Mouse (Mus musculus): ENCODE data around the gene S1pr5. TPM values are rescaled to one million over a fixed set of nuclear protein-coding genes. Genes with fewer than 3 reads are reported as not detected.

Gene S1pr5
- polyA plus RNA-seq, 1 experiment from 2014 or later: 0.07 TPM

- Histone ChIP-seq H3K9ac (peak overlapping the region; percentile 73), H3K9me3 (peaks cover 5% of the 10 kb centered on the region; the same call in 1 of the 2 replicates), H3K27me3 (replicated peaks) (peaks cover 84% of the 10 kb centered on the region), H3K27ac (replicated peaks) (no peak overlapping the region), H3K4me1 (peaks cover 32% of the 10 kb centered on the region), H3K4me3 (peak overlapping the region; percentile 57), H3K4me2 (peak overlapping the region; percentile 82), H3K36me3 (no peaks in the 10 kb centered on the region)
- ATAC-seq (ENCODE audit: extremely low read depth, insufficient number of reproducible peaks, low FRiP score, low TSS enrichment): no peak
- 1% methylated on average over 16 of the region's 16 CpGs for WGBS
These were observed 3.1 kb downstream of the S1pr5 start for GRCm38 (mm10) chr9:21245113-21245487.

GRCm38 (mm10) chr9:21244428-21245112 lies 3.7 kb downstream of the S1pr5 start:
- Histone ChIP-seq H3K9ac (peak overlapping the region; percentile 73), H3K9me3 (peaks cover 5% of the 10 kb centered on the region; the same call in 1 of the 2 replicates), H3K4me2 (peak overlapping the region; percentile 82), H3K4me3 (peak overlapping the region; percentile 57), H3K36me3 (no peaks in the 10 kb centered on the region), H3K27ac (replicated peaks) (no peak overlapping the region), H3K4me1 (peaks cover 29% of the 10 kb centered on the region), H3K27me3 (replicated peaks) (peaks cover 79% of the 10 kb centered on the region)
- peak; percentile 42; the same call in 1 of the 2 replicates for ATAC-seq (ENCODE audit: extremely low read depth, insufficient number of reproducible peaks, low FRiP score, low TSS enrichment)
- under 1% methylated on average over 72 of the region's 72 CpGs for WGBS

GRCm38 (mm10) chr9:21243826-21244427 lies 4.3 kb downstream of the S1pr5 start:
- peak overlapping the region; percentile 57 for H3K4me3 ChIP-seq
- H3K9ac ChIP-seq: peak overlapping the region; percentile 73
- H3K9me3 ChIP-seq: peaks cover 5% of the 10 kb centered on the region; the same call in 1 of the 2 replicates
- no peaks in the 10 kb centered on the region for H3K36me3 ChIP-seq
- H3K27me3 ChIP-seq (replicated peaks): peaks cover 73% of the 10 kb centered on the region
- ATAC-seq (ENCODE audit: extremely low read depth, insufficient number of reproducible peaks, low FRiP score, low TSS enrichment): no peak
- H3K4me1 ChIP-seq: peaks cover 32% of the 10 kb centered on the region
- WGBS: 6% methylated on average over 42 of the region's 42 CpGs
- peak overlapping the region; percentile 82 for H3K4me2 ChIP-seq
- no peak overlapping the region for H3K27ac ChIP-seq (replicated peaks)

GRCm38 (mm10) chr9:21241343-21241742 lies 6.9 kb downstream of the S1pr5 start:
- Histone ChIP-seq H3K36me3 (peaks cover 7% of the 10 kb centered on the region; the same call in 1 of the 2 replicates), H3K4me1 (peaks cover 39% of the 10 kb centered on the region), H3K4me3 (no peak overlapping the region), H3K9me3 (peaks cover 5% of the 10 kb centered on the region; the same call in 1 of the 2 replicates), H3K9ac (no peak overlapping the region), H3K27ac (replicated peaks) (no peak overlapping the region), H3K27me3 (replicated peaks) (peaks cover 47% of the 10 kb centered on the region), H3K4me2 (no peak overlapping the region)
- WGBS: 8% methylated on average over 11 of the region's 11 CpGs
- ATAC-seq (ENCODE audit: extremely low read depth, insufficient number of reproducible peaks, low FRiP score, low TSS enrichment): no peak

GRCm38 (mm10) chr9:21239465-21239848 lies 8.8 kb downstream of the S1pr5 start:
- peaks cover 38% of the 10 kb centered on the region for H3K4me1 ChIP-seq
- H3K9me3 ChIP-seq: peaks cover 5% of the 10 kb centered on the region; the same call in 1 of the 2 replicates
- peak overlapping the region; percentile 79 for H3K4me2 ChIP-seq
- no peak for ATAC-seq (ENCODE audit: extremely low read depth, insufficient number of reproducible peaks, low FRiP score, low TSS enrichment)
- 33% methylated on average over 4 of the region's 4 CpGs for WGBS
- H3K4me3 ChIP-seq: peak overlapping the region; percentile 81
- H3K27ac ChIP-seq (replicated peaks): peak overlapping the region; percentile 95
- H3K36me3 ChIP-seq: peaks cover 26% of the 10 kb centered on the region
- peak overlapping the region; percentile 95 for H3K9ac ChIP-seq
- H3K27me3 ChIP-seq (replicated peaks): peaks cover 28% of the 10 kb centered on the region

- under 1% methylated on average over 85 of the region's 90 CpGs for WGBS
- Histone ChIP-seq H3K9me3 (peaks cover 5% of the 10 kb centered on the region; the same call in 1 of the 2 replicates), H3K4me1 (peaks cover 33% of the 10 kb centered on the region), H3K27me3 (replicated peaks) (peaks cover 22% of the 10 kb centered on the region), H3K27ac (replicated peaks) (peak within 1 kb of the TSS; percentile 95), H3K9ac (peak within 1 kb of the TSS; percentile 95), H3K4me3 (peak within 1 kb of the TSS; percentile 81), H3K4me2 (peak within 1 kb of the TSS; percentile 79), H3K36me3 (peaks cover 31% of the 10 kb centered on the region)
- ATAC-seq (ENCODE audit: extremely low read depth, insufficient number of reproducible peaks, low FRiP score, low TSS enrichment): peak; percentile 83
These were observed 9.3 kb downstream of the S1pr5 start, which contains the start of gene Keap1 for GRCm38 (mm10) chr9:21238733-21239464. Gene Keap1, minus strand, starts transcription at chr9:21239361.

- peak overlapping the region; percentile 79 for H3K4me2 ChIP-seq
- peaks cover 5% of the 10 kb centered on the region; the same call in 1 of the 2 replicates for H3K9me3 ChIP-seq
- H3K27ac ChIP-seq (replicated peaks): peak overlapping the region; percentile 95
- H3K4me3 ChIP-seq: peak overlapping the region; percentile 81
- no peak for ATAC-seq (ENCODE audit: extremely low read depth, insufficient number of reproducible peaks, low FRiP score, low TSS enrichment)
- peak overlapping the region; percentile 95 for H3K9ac ChIP-seq
- H3K27me3 ChIP-seq (replicated peaks): peaks cover 15% of the 10 kb centered on the region
- H3K36me3 ChIP-seq: peaks cover 39% of the 10 kb centered on the region
- peaks cover 30% of the 10 kb centered on the region for H3K4me1 ChIP-seq
- WGBS: under 1% methylated on average over 23 of the region's 31 CpGs
These were observed 10.1 kb downstream of the S1pr5 start for GRCm38 (mm10) chr9:21238004-21238732.

GRCm38 (mm10) chr9:21237368-21238003 lies 10.8 kb downstream of the S1pr5 start:
- peak overlapping the region; percentile 95 for H3K9ac ChIP-seq
- H3K27me3 ChIP-seq (replicated peaks): peaks cover 8% of the 10 kb centered on the region; the same call in 1 of the 2 replicates
- 11% methylated on average over 19 of the region's 19 CpGs for WGBS
- peak overlapping the region; percentile 95 for H3K27ac ChIP-seq (replicated peaks)
- peak overlapping the region; percentile 79 for H3K4me2 ChIP-seq
- no peak for ATAC-seq (ENCODE audit: extremely low read depth, insufficient number of reproducible peaks, low FRiP score, low TSS enrichment)
- H3K36me3 ChIP-seq: peaks cover 45% of the 10 kb centered on the region
- no peaks in the 10 kb centered on the region for H3K9me3 ChIP-seq
- peaks cover 30% of the 10 kb centered on the region for H3K4me1 ChIP-seq
- peak overlapping the region; percentile 81 for H3K4me3 ChIP-seq

- 80% methylated on average over 25 of the region's 25 CpGs for WGBS
- ATAC-seq (ENCODE audit: extremely low read depth, insufficient number of reproducible peaks, low FRiP score, low TSS enrichment): no peak
- Histone ChIP-seq H3K4me3 (peak overlapping the region; percentile 81), H3K4me1 (peaks cover 30% of the 10 kb centered on the region), H3K4me2 (peak overlapping the region; percentile 79), H3K9me3 (no peaks in the 10 kb centered on the region), H3K36me3 (peaks cover 50% of the 10 kb centered on the region), H3K27me3 (replicated peaks) (peaks cover 3% of the 10 kb centered on the region; the same call in 1 of the 2 replicates), H3K27ac (replicated peaks) (peak overlapping the region; percentile 95), H3K9ac (peak overlapping the region; percentile 95)
These were observed 11.3 kb downstream of the S1pr5 start for GRCm38 (mm10) chr9:21236991-21237367.

GRCm38 (mm10) chr9:21235341-21235740 lies 12.9 kb downstream of the S1pr5 start:
- 0 out of 2 replicates have a peak overlapping the region, but pooled peaks have one; percentile 10 for H3K9ac ChIP-seq

More at GRCm38 (mm10) chr9:21235341-21235740, 12.9 kb downstream of the S1pr5 start:
- no peak overlapping the region for H3K27ac ChIP-seq (replicated peaks)
- peaks cover 30% of the 10 kb centered on the region for H3K4me1 ChIP-seq
- H3K9me3 ChIP-seq: no peaks in the 10 kb centered on the region
- H3K36me3 ChIP-seq: peaks cover 67% of the 10 kb centered on the region
- no peak for ATAC-seq (ENCODE audit: extremely low read depth, insufficient number of reproducible peaks, low FRiP score, low TSS enrichment)
- H3K27me3 ChIP-seq (replicated peaks): no peaks in the 10 kb centered on the region
- 84% methylated on average over 4 of the region's 4 CpGs for WGBS
- H3K4me3 ChIP-seq: no peak overlapping the region
- no peak overlapping the region for H3K4me2 ChIP-seq
